Mouse (Mus musculus) hindbrain, postnatal 0 days (tissue): ENCODE measurements at regions not wholly inside any gene's neighbourhood (a gene's known extent, or its start where the extent isn't known, plus 50 kb on each side); places are given as distances from the start of the nearest gene placed in this dataset.

Experiments
- ATAC-seq: fragments of 200-750 bp; cut with Nextera tagmentation; 2 replicates; pipeline ENCODE4 v1.8.0; 2017; ENCODE audit warnings: mild to moderate bottlenecking, moderate TSS enrichment, moderate library complexity
- DNase-seq: peaks from one replicate; pipeline ENCODE4 v3.0.0-alpha.2; 2015; ENCODE audit warnings: low spot score
- H3K27ac ChIP-seq: fragments of 300-500 bp; sonication (generic); 2 replicates; pipeline ENCODE4 v1.5.1; 2014; ENCODE audit warnings: mild to moderate bottlenecking
- H3K27me3 ChIP-seq: fragments of 300-500 bp; sonication (generic); 2 replicates; pipeline ENCODE4 v1.6.1; 2014; ENCODE audit warnings: low read length, mixed read lengths; ENCODE audit not compliant: insufficient read depth
- H3K36me3 ChIP-seq: fragments of 300-500 bp; sonication (generic); 2 replicates; pipeline ENCODE4 v1.6.1; 2014; ENCODE audit warnings: low read length, mixed read lengths; ENCODE audit not compliant: insufficient read depth
- H3K4me1 ChIP-seq: fragments of 300-500 bp; sonication (generic); 2 replicates; pipeline ENCODE4 v1.6.1; 2014; ENCODE audit warnings: antibody characterized with exemption, low read length, mixed read lengths; ENCODE audit not compliant: insufficient read depth
- H3K4me2 ChIP-seq: fragments of 300-500 bp; sonication (generic); 2 replicates; pipeline ENCODE4 v1.6.1; 2014; ENCODE audit warnings: low read depth, mild to moderate bottlenecking, low read length, moderate library complexity, mixed read lengths
- H3K4me3 ChIP-seq: fragments of 300-500 bp; sonication (generic); 2 replicates; pipeline ENCODE4 v1.5.1; 2014; ENCODE audit warnings: low read length
- H3K9ac ChIP-seq: fragments of 300-500 bp; sonication (generic); replicated peaks from 2 replicates; pipeline ENCODE4 v1.6.1; 2014; ENCODE audit warnings: mild to moderate bottlenecking, low read length, moderate library complexity, mixed read lengths
- H3K9me3 ChIP-seq: fragments of 300-500 bp; sonication (generic); 2 replicates; pipeline ENCODE4 v1.6.1; 2016; ENCODE audit warnings: low read length, mixed read lengths
- CTCF ChIP-seq: IDR thresholded peaks from 2 replicates; pipeline ENCODE4 v1.5.1; 2016; ENCODE audit warnings: antibody characterized with exemption, control low read depth, low read depth
- WGBS: fragments of 180-500 bp; shearing (Covaris S2); extraction: QIAGEN DNeasy Blood & Tissue Kit; methylation state at CpG from one replicate; pipeline ENCODE4 v1.1.7; 2014; 5-methylcytosine and 5-hydroxymethylcytosine counted together

- WGBS: 91% methylated on average over 13 of the region's 13 CpGs
- Histone ChIP-seq H3K4me2 (no peak overlapping the region), H3K4me3 (no peak overlapping the region), H3K36me3 (no peaks in the 10 kb centered on the region), H3K27ac (no peak overlapping the region), H3K9me3 (no peaks in the 10 kb centered on the region), H3K9ac (no peak overlapping the region), H3K4me1 (no peaks in the 10 kb centered on the region), H3K27me3 (no peaks in the 10 kb centered on the region)
- no peak for DNase-seq
- no peak for TF ChIP-seq CTCF
- no peak for ATAC-seq
Observed at GRCm38 (mm10) chr17:51956275-51956674, 123.2 kb upstream of the Satb1 start.

GRCm38 (mm10) chr17:51937707-51938106 is 104.6 kb upstream of the Satb1 start:
- H3K27me3 ChIP-seq: no peaks in the 10 kb centered on the region
- no peak for TF ChIP-seq CTCF
- no peak overlapping the region for H3K4me2 ChIP-seq
- no peaks in the 10 kb centered on the region for H3K9me3 ChIP-seq
- WGBS: 90% methylated on average over 5 of the region's 5 CpGs
- no peak overlapping the region for H3K27ac ChIP-seq
- no peaks in the 10 kb centered on the region for H3K36me3 ChIP-seq
- no peak for ATAC-seq
- H3K4me3 ChIP-seq: no peak overlapping the region
- no peaks in the 10 kb centered on the region for H3K4me1 ChIP-seq
- DNase-seq: no peak
- H3K9ac ChIP-seq: no peak overlapping the region

- Histone ChIP-seq H3K4me3 (no peak overlapping the region), H3K4me1 (no peaks in the 10 kb centered on the region), H3K9ac (no peak overlapping the region), H3K27ac (no peak overlapping the region), H3K27me3 (no peaks in the 10 kb centered on the region), H3K9me3 (no peaks in the 10 kb centered on the region), H3K36me3 (no peaks in the 10 kb centered on the region), H3K4me2 (no peak overlapping the region)
- DNase-seq (no peak), ATAC-seq (no peak)
- TF ChIP-seq CTCF: no peak
- 74% methylated on average over 5 of the region's 5 CpGs for WGBS
Observed at GRCm38 (mm10) chr17:51936071-51936470, 103.0 kb upstream of the Satb1 start.

- 91% methylated on average over 3 of the region's 3 CpGs for WGBS
Observed at GRCm38 (mm10) chr17:51926392-51926791, 93.3 kb upstream of the Satb1 start.

GRCm38 (mm10) chr17:51907031-51907430 is 73.9 kb upstream of the Satb1 start:
- Histone ChIP-seq H3K27ac (no peak overlapping the region), H3K4me3 (no peak overlapping the region), H3K27me3 (no peaks in the 10 kb centered on the region), H3K4me1 (no peaks in the 10 kb centered on the region), H3K9ac (no peak overlapping the region), H3K4me2 (no peak overlapping the region), H3K9me3 (no peaks in the 10 kb centered on the region), H3K36me3 (no peaks in the 10 kb centered on the region)
- no peak for TF ChIP-seq CTCF
- no peak for ATAC-seq
- WGBS: 76% methylated on average over 4 of the region's 4 CpGs
- no peak for DNase-seq

More at GRCm38 (mm10) chr17:51926392-51926791, 93.3 kb upstream of the Satb1 start:
- Histone ChIP-seq H3K9me3 (no peaks in the 10 kb centered on the region), H3K9ac (no peak overlapping the region), H3K36me3 (no peaks in the 10 kb centered on the region), H3K4me3 (no peak overlapping the region), H3K4me2 (no peak overlapping the region), H3K27me3 (no peaks in the 10 kb centered on the region), H3K27ac (no peak overlapping the region), H3K4me1 (no peaks in the 10 kb centered on the region)
- TF ChIP-seq CTCF: no peak
- DNase-seq (no peak), ATAC-seq (no peak)

- TF ChIP-seq CTCF: no peak
- WGBS: 89% methylated on average over 4 of the region's 4 CpGs
- Histone ChIP-seq H3K4me2 (no peak overlapping the region), H3K27me3 (no peaks in the 10 kb centered on the region), H3K4me1 (no peaks in the 10 kb centered on the region), H3K9me3 (no peaks in the 10 kb centered on the region), H3K36me3 (no peaks in the 10 kb centered on the region), H3K27ac (no peak overlapping the region), H3K9ac (no peak overlapping the region), H3K4me3 (no peak overlapping the region)
- DNase-seq (no peak), ATAC-seq (no peak)
Observed at GRCm38 (mm10) chr17:51906418-51906817, 73.3 kb upstream of the Satb1 start.

GRCm38 (mm10) chr17:51903885-51904284 is 70.8 kb upstream of the Satb1 start:
- no peak for ATAC-seq
- Histone ChIP-seq H3K36me3 (no peaks in the 10 kb centered on the region), H3K9me3 (no peaks in the 10 kb centered on the region), H3K4me1 (no peaks in the 10 kb centered on the region), H3K4me2 (no peak overlapping the region), H3K4me3 (no peak overlapping the region), H3K9ac (no peak overlapping the region), H3K27me3 (no peaks in the 10 kb centered on the region), H3K27ac (no peak overlapping the region)
- 62% methylated on average over 3 of the region's 3 CpGs for WGBS
- TF ChIP-seq CTCF: no peak
- no peak for DNase-seq
